Mouse (Mus musculus): Measurements from ENCODE around the gene Gm4707. TPM values are rescaled to one million over a fixed set of nuclear protein-coding genes. Genes with fewer than 3 reads are reported as not detected.

Gm4707 gene
- polyA plus RNA-seq (2016; fragmentation: Nextera tagmentation; extraction: Ambion mirVana) = 5.8 and 6.9 TPM in 2 replicates

DNA sequence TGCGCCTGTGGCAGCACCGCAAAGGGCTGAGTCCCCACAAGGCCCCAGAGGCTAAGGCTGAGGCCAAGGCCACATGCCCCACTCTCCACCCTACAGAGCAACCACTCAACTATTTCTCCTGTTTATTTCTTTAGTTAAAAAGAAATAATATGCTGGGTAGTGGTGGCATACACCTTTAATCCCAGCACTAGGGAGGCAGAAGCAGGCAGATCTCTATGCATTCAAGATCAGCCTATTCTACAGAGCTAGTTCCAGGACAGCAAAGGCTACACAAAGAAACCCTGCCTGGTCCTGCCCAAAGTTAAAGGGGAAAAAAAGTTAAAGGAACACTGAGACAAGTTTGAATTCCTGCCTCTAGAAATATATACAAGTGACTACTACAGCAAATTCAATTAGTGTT is at the start of gene Gm4707:
Gm4707 (minus strand) TSS at position 101 of the 400 bp plus-strand sequence.
- 100% methylated on average over 2 of the region's 2 CpGs for WGBS
- no peaks in the 10 kb centered on the region for H3K4me1 ChIP-seq
- H3K27ac ChIP-seq = no peak within 1 kb of the TSS
- peaks cover 94% of the 10 kb centered on the region for H3K36me3 ChIP-seq (replicated peaks)
- H3K27me3 ChIP-seq (ENCODE audit: poor library complexity, severe bottlenecking) = no peaks in the 10 kb centered on the region
- H3K9me3 ChIP-seq = no peaks in the 10 kb centered on the region
- H3K4me3 ChIP-seq = no peak within 1 kb of the TSS
- no peak for DNase-seq (ENCODE audit: extremely low spot score, low spot score)

- Histone ChIP-seq H3K4me3 (no peak overlapping the region), H3K4me1 (no peaks in the 10 kb centered on the region), H3K9me3 (no peaks in the 10 kb centered on the region), H3K27me3 (ENCODE audit: poor library complexity, severe bottlenecking) (no peaks in the 10 kb centered on the region), H3K27ac (no peak overlapping the region), H3K36me3 (replicated peaks) (peaks cover 99% of the 10 kb centered on the region)
- no peak for DNase-seq (ENCODE audit: extremely low spot score, low spot score)
- 94% methylated on average over 8 of the region's 8 CpGs for WGBS
Measured at GRCm38 (mm10) chr17:71506832-71507231, 47.1 kb upstream of the Gm4707 start.

GRCm38 (mm10) chr17:71495784-71496183 is 36.1 kb upstream of the Gm4707 start:
- H3K36me3 ChIP-seq (replicated peaks) = peaks cover 66% of the 10 kb centered on the region
- WGBS = 85% methylated on average over 4 of the region's 4 CpGs
- H3K27ac ChIP-seq = no peak overlapping the region

DNA sequence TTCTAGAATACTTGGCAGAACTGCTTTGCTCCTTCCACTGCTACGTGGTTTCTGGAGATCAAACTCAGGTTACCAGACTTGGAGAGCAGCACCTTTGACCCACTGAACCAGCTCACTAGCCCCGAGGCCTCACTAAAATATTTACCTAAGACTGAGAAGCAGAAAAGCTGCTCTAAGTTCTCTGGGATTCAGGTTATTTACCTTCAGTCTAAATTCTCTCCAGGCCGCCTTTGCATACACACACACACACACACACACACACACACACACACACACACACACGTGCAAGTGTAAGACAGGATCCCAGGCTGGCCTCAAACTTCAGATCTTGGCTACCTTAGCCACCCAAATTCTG is 31.6 kb upstream of the Gm4707 start:
- no peak for DNase-seq (ENCODE audit: extremely low spot score, low spot score)
- H3K9me3 ChIP-seq = no peaks in the 10 kb centered on the region
- peaks cover 22% of the 10 kb centered on the region for H3K36me3 ChIP-seq (replicated peaks)
- H3K27ac ChIP-seq = no peak overlapping the region
- no peak overlapping the region for H3K4me3 ChIP-seq
- peaks cover 4% of the 10 kb centered on the region for H3K4me1 ChIP-seq
- WGBS = 71% methylated on average over 4 of the region's 4 CpGs
- no peaks in the 10 kb centered on the region for H3K27me3 ChIP-seq (ENCODE audit: poor library complexity, severe bottlenecking)

More at GRCm38 (mm10) chr17:71495784-71496183, 36.1 kb upstream of the Gm4707 start:
- Histone ChIP-seq H3K4me3 (no peak overlapping the region), H3K27me3 (ENCODE audit: poor library complexity, severe bottlenecking) (no peaks in the 10 kb centered on the region), H3K4me1 (no peaks in the 10 kb centered on the region), H3K9me3 (no peaks in the 10 kb centered on the region)
- no peak for DNase-seq (ENCODE audit: extremely low spot score, low spot score)

DNA sequence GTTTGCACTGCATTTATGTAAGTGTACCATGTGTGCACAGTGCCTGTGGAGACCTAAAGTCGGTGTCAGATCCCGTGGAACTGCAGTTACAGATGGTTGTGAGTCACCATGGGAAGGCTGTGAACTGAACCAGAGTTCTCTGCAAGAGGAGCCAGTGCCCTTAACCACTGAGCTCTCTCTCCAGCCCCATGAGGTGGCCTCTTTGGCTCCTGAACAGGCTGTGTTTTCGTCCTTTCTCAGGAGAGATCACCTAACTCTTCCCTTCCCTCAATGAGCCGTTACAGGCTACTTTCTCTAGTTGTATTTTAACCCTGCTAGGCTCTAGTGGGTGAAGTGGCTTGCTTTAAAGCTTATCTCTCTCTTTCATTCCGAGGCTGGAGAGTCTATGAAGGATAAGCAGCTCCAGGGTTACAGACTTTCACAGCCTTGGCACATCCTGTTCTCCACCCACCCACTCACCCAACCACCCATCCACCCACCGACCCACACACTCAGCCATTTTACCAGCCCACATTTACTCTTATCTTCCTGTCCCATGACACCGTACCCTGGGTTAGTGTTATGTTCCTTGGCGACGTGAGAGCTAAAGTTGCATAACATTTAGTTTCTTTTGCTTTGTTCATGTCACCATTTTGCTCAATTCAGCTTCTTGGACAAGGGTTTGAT is 31.1 kb upstream of the Gm4707 start:
- H3K4me3 ChIP-seq = no peak overlapping the region
- no peak for DNase-seq (ENCODE audit: extremely low spot score, low spot score)
- no peaks in the 10 kb centered on the region for H3K27me3 ChIP-seq (ENCODE audit: poor library complexity, severe bottlenecking)
- H3K27ac ChIP-seq = no peak overlapping the region
- H3K4me1 ChIP-seq = peaks cover 9% of the 10 kb centered on the region
- no peaks in the 10 kb centered on the region for H3K9me3 ChIP-seq
- WGBS = 86% methylated on average over 9 of the region's 9 CpGs
- peaks cover 17% of the 10 kb centered on the region for H3K36me3 ChIP-seq (replicated peaks)

- Histone ChIP-seq H3K4me1 (peaks cover 16% of the 10 kb centered on the region), H3K36me3 (replicated peaks) (peaks cover 7% of the 10 kb centered on the region), H3K4me3 (no peak overlapping the region), H3K9me3 (no peaks in the 10 kb centered on the region), H3K27me3 (ENCODE audit: poor library complexity, severe bottlenecking) (no peaks in the 10 kb centered on the region), H3K27ac (no peak overlapping the region)
- no peak for DNase-seq (ENCODE audit: extremely low spot score, low spot score)
- 85% methylated on average over 9 of the region's 9 CpGs for WGBS
Measured at GRCm38 (mm10) chr17:71489703-71490461, 30.2 kb upstream of the Gm4707 start.

DNA sequence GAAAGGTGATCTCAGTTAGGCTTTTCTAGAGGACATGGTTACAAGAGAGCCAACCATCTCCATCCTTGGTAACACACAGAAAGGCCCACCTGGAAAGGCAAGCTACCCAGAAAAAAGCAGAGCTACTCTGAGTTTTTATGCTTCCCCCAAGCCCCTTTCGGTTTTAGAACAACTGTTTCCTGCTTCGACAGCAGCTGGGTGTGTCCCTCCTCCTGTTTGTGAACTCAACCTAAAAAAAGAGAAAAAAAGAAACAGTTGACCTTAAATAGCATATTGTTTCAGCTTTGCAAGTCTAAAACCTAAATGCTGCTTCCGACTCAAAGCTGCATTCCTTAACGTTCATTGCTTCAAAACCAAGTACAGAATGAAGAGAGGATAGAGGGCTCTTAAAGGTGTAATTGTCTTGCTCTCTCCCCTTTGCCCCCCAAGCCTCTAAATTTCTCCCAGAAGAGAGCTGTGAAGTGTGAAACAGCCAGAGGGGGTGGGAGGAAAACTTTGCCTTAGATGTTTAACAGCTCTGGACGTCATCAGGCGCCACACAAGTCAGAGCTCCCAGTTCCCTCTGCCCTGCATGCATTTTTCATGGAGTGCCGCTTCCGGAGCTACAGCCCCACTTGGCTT is 26.6 kb upstream of the Gm4707 start:
- DNase-seq (ENCODE audit: extremely low spot score, low spot score) = no peak
- WGBS = 64% methylated on average over 8 of the region's 8 CpGs
- Histone ChIP-seq H3K36me3 (replicated peaks) (no peaks in the 10 kb centered on the region), H3K4me3 (no peak overlapping the region), H3K27ac (no peak overlapping the region), H3K9me3 (no peaks in the 10 kb centered on the region), H3K27me3 (ENCODE audit: poor library complexity, severe bottlenecking) (peaks cover 4% of the 10 kb centered on the region; the same call in 1 of the 2 replicates), H3K4me1 (peaks cover 16% of the 10 kb centered on the region)

DNA sequence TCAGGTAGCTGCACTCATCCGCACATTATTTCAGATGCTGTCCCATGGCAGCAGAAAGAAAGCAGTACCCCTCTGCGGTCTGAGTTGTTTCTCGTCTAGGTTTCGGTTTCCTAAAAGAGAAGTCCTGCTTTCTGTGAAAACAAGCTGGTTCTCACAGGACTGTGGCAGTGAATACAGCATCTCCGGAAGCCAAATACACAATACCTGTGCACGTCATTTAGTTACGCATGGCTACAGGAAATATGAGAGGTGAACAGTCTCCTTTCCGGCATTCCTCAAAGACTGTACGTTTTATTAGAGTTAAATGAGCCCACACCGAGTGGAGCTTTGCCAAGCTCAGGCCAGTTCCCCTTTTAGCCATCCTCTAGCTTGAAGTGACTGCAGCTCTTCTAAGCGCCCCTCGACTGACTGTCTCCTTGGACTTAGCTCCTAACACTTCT is 26.1 kb upstream of the Gm4707 start:
- peaks cover 19% of the 10 kb centered on the region for H3K4me1 ChIP-seq
- H3K27me3 ChIP-seq (ENCODE audit: poor library complexity, severe bottlenecking) = peaks cover 4% of the 10 kb centered on the region; the same call in 1 of the 2 replicates
- no peaks in the 10 kb centered on the region for H3K36me3 ChIP-seq (replicated peaks)
- H3K4me3 ChIP-seq = no peak overlapping the region
- 75% methylated on average over 12 of the region's 12 CpGs for WGBS
- no peak overlapping the region for H3K27ac ChIP-seq
- H3K9me3 ChIP-seq = no peaks in the 10 kb centered on the region
- DNase-seq (ENCODE audit: extremely low spot score, low spot score) = no peak

DNA sequence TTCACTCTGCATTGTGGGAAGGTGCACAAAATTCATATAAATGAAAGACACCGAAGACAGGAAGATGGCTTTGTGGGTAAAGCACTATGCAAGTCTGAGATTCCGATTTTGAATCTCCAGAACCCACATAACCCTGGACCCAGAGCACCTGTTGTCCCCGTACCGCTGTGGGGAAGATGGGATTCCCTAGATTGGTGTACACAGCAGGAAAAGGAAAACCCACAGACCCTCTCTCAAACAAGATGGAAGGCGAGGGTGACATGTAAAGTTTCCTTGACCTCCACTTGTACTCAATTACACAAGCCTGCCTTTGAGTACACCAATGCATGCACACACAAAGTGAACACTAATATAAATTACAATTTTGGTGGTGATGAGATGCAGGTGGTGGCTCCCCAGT is 25.0 kb upstream of the Gm4707 start:
- no peaks in the 10 kb centered on the region for H3K36me3 ChIP-seq (replicated peaks)
- H3K9me3 ChIP-seq = no peaks in the 10 kb centered on the region
- H3K4me1 ChIP-seq = peaks cover 30% of the 10 kb centered on the region
- 94% methylated on average over 5 of the region's 5 CpGs for WGBS
- H3K27ac ChIP-seq = no peak overlapping the region
- DNase-seq (ENCODE audit: extremely low spot score, low spot score) = no peak
- no peak overlapping the region for H3K4me3 ChIP-seq
- H3K27me3 ChIP-seq (ENCODE audit: poor library complexity, severe bottlenecking) = peaks cover 4% of the 10 kb centered on the region; the same call in 1 of the 2 replicates

- DNase-seq (ENCODE audit: extremely low spot score, low spot score) = no peak
- 88% methylated on average over 7 of the region's 7 CpGs for WGBS
- Histone ChIP-seq H3K36me3 (replicated peaks) (no peaks in the 10 kb centered on the region), H3K27me3 (ENCODE audit: poor library complexity, severe bottlenecking) (peaks cover 4% of the 10 kb centered on the region; the same call in 1 of the 2 replicates), H3K27ac (no peak overlapping the region), H3K4me1 (peaks cover 30% of the 10 kb centered on the region), H3K9me3 (no peaks in the 10 kb centered on the region), H3K4me3 (no peak overlapping the region)
Measured at GRCm38 (mm10) chr17:71483418-71484060, 23.8 kb upstream of the Gm4707 start.

GRCm38 (mm10) chr17:71479381-71479901 is 19.7 kb upstream of the Gm4707 start:
- no peak for DNase-seq (ENCODE audit: extremely low spot score, low spot score)
- Histone ChIP-seq H3K4me3 (no peak overlapping the region), H3K9me3 (no peaks in the 10 kb centered on the region), H3K36me3 (replicated peaks) (no peaks in the 10 kb centered on the region), H3K4me1 (peaks cover 22% of the 10 kb centered on the region), H3K27me3 (ENCODE audit: poor library complexity, severe bottlenecking) (peaks cover 4% of the 10 kb centered on the region; the same call in 1 of the 2 replicates), H3K27ac (no peak overlapping the region)
- WGBS = 70% methylated on average over 5 of the region's 5 CpGs

DNA sequence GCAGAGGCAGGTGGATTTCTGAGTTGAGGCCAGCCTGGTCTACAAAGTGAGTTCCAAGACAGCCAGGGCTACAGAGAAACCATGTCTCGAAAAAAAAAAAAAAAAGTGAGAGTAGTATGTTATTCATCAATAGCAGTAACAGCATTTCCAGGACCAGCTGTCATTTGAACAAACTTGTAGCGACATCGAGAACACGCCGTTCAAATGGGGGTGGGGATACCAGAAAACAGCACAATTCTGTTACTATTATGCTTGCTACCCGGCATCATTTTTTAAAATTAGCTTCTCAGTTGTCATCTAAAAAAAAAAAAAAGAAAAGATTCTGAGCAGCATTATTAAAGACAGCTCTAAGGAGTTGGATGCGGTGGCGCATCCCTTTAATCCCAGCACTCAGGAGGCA is 17.8 kb upstream of the Gm4707 start:
- Histone ChIP-seq H3K9me3 (no peaks in the 10 kb centered on the region), H3K27me3 (ENCODE audit: poor library complexity, severe bottlenecking) (peaks cover 4% of the 10 kb centered on the region; the same call in 1 of the 2 replicates), H3K4me3 (no peak overlapping the region), H3K4me1 (peaks cover 36% of the 10 kb centered on the region), H3K27ac (no peak overlapping the region), H3K36me3 (replicated peaks) (peaks cover 3% of the 10 kb centered on the region; the same call in 1 of the 2 replicates)
- 95% methylated on average over 8 of the region's 8 CpGs for WGBS
- DNase-seq (ENCODE audit: extremely low spot score, low spot score) = no peak
